Mouse (Mus musculus) megakaryocyte, embryonic 14.5 days (primary cell): ENCODE measurements around the gene Ppargc1a.

Source experiments
- FLI1 ChIP-seq: IDR thresholded peaks from 2 replicates; pipeline ENCODE4 v1.6.1; 2012; ENCODE audit warnings: low read length, inconsistent platforms, mixed read lengths
- GATA1 ChIP-seq: IDR thresholded peaks from 3 replicates; pipeline ENCODE4 v1.6.1; 2012; ENCODE audit warnings: mixed read lengths, low read length, inconsistent platforms, borderline replicate concordance

DNA sequence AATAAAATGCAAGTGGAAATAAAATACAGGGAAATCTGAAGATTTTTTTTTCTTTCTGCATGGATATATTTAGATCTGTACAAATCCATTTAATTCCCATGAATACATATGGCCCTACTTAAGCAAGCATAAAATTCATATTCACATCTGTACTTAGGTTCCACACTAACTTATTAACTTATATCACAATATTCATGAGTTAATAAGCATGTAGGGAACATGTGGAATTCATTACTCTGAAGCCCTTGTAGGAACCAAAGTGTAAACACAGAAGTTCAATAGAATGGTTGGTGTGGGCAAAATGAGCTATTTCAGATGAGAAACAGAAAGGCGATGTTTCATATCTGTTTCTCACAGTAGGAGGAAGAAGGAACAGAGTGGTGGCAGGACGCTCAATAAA, 62.9 kb downstream of the Ppargc1a start:
- no peak for TF ChIP-seq GATA1
- no peak for TF ChIP-seq FLI1
